1 mouse cellular context compared by ENCODE assay signal in the genomic region with DNA sequence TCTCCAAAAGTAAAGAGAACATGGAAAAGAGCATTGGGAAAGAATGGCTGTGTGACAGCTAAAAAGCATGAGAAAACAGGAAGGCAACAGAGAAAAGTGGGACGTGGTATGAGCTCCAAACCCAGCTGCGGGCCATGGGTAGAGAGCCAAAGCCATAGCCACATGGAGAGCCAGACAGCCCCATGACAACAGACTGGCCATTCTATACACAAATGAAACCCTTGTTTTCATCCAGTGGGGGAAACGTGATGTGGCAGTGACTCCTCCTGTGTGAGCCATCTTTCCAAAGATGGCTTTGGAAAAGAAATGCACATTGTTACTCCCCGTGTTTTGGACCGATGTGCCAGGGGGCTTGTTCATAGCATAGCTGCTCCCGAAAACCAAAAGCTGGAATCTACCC.
TF ChIP-seq lines count a peak whose summit lies in the region.

No protein-coding gene starts in this region.

TF ChIP-seq in MEL, 35 proteins besides CTCF, POLR2A, EP300 and RAD21 (continued from another document):
- TF ChIP-seq MYC (IDR thresholded peaks at IDR 0.05; ENCODE audit: low read depth, low read length) (no peak), CHD1 (IDR thresholded peaks at IDR 0.05; ENCODE audit: low read depth, low read length) (no peak), MXI1 (IDR thresholded peaks at IDR 0.05; ENCODE audit: low read depth, low read length) (peak; percentile 62; the same call in 1 of the 2 replicates), ZNF384 (IDR thresholded peaks at IDR 0.05; ENCODE audit: low read depth, low read length) (no peak), RCOR1 (IDR thresholded peaks at IDR 0.05; ENCODE audit: low read depth, low read length) (no peak), MYB (IDR thresholded peaks at IDR 0.05; ENCODE audit: low read depth, low read length) (no peak), MAX (IDR thresholded peaks at IDR 0.05; ENCODE audit: low read length) (0 out of 2 replicates have a peak, but pooled peaks have one; percentile 43)
